Mouse (Mus musculus) kidney, adult 9 months (tissue): Measurements from ENCODE around the gene Osbpl8.

ENCODE experiments used
- DNase-seq: peaks from one replicate; pipeline ENCODE4 v3.0.0; 2022

The Osbpl8 gene

DNA sequence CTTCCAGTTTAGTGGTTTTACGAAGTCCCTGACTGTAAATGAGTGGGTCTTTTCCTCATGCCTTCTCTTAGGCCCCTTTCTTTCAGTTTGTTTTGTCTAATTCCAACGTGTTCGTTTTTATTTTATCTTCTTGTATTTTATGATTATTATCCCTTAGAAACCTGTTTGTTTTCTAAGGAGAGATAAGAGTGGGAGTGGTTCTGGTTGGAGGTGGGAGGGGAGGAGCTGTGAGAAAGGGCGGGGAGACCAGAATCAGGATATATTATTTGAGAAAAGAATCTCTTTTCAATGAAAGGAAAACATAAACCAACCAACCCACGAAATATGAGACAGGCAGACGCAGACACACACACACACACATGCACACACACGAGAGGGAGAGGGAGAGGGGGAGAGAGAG is 9.0 kb upstream of the Osbpl8 start:
- no peak for DNase-seq

- no peak for DNase-seq
Measured at GRCm38 (mm10) chr10:111156394-111157190, 8.0 kb upstream of the Osbpl8 start.

GRCm38 (mm10) chr10:111157241-111157659 is 7.3 kb upstream of the Osbpl8 start:
- DNase-seq, result no peak

GRCm38 (mm10) chr10:111159789-111160522 is 4.6 kb upstream of the Osbpl8 start:
- DNase-seq, result peak; percentile 75

DNA sequence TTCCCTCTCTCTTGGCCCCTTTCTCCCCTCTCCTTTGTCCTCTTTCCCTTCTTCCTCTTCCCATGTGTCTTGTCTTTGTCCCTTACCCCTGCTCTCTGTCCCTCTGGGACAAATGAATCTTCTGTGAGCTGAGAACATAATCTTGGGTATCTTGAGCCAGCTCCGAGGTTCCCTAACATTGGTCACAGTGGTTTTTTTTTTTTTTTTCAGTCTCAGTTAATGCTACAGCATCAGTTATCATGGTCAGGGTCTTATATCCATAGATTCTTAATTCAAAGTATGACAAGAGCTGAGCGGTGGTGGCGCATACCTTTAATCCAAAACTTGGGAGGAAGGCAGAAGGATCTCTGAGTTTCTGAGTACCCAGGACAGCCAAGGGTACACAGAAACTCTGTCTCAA is 4.0 kb upstream of the Osbpl8 start:
- no peak for DNase-seq

- no peak for DNase-seq
Measured at GRCm38 (mm10) chr10:111161373-111161772, 3.2 kb upstream of the Osbpl8 start.

- no peak for DNase-seq
Measured at GRCm38 (mm10) chr10:111163025-111163424, 1.5 kb upstream of the Osbpl8 start.

DNA sequence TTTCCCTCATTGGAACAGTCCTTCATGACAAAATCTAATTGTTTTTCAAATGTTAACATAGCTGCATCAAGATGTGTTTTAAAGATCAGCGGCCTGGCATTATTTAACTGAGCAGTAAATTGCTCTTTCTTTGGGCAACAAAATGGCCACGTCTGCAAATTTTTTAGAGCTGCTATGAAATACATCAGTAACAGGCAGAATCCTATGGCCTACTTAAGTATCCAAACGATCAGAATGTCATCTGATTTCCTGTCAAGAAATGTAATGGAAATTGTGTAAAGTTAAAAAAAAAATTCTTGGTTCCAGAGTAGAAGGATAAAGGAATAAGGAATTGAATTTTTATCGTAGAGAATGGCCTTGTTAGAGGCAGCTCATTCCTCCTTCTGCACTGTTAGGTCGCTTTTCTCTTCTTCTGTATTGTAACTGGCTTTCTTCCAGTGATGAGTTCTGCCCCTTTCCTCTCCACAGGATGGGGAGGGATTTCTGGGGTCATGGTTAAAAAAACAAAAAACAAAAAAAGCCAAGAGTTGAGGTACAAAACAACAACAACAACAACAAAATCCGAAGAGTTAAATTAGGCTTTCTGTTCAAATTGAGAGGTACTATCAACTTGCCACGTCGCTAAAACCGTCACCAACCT is 831 bp upstream of the Osbpl8 start:
- DNase-seq, result peak; percentile 28

GRCm38 (mm10) chr10:111165219-111165981 is 848 bp downstream of the Osbpl8 start:
- DNase-seq, result peak; percentile 46

- DNase-seq, result no peak
Measured at GRCm38 (mm10) chr10:111166057-111166841, 1.7 kb downstream of the Osbpl8 start.

DNA sequence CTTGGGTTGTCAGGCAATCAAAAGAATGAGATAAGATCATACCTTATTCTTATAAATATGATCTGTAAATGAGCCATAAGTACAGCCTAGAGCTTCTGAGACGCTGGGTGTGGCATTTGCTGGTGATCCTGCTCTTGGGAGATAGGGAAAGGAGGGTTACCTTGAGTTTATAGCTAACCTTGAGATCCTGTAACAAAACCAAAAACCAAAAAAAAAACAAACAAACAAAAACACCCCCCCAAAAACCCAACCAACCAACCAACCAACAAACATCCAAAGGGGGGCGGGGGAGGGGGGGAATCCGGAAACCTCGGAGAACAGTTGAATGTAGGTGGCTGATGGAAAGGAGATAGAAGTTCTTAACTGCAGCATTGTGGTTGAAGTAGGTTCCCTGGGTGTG is 2.9 kb downstream of the Osbpl8 start:
- DNase-seq, result no peak

DNA sequence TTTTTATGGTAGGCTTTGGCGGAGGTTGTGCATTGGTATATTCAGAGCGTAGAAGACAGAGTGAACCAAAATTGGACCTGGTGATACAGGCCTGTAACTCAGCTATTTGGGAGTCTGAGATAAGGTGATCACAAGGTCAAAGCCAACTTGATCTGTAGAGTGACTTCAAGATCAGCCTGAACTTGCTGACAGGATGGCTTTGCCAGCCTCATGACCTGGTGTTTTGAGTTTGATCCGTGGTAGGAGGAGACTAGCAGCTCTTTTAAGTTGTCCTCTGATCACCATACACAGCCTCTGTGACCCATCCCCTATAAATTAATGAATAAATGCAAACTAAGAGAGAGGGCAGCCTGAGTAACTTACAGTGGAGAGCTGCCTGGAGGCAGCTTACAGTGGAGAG is 3.8 kb downstream of the Osbpl8 start:
- DNase-seq, result peak; percentile 37

DNA sequence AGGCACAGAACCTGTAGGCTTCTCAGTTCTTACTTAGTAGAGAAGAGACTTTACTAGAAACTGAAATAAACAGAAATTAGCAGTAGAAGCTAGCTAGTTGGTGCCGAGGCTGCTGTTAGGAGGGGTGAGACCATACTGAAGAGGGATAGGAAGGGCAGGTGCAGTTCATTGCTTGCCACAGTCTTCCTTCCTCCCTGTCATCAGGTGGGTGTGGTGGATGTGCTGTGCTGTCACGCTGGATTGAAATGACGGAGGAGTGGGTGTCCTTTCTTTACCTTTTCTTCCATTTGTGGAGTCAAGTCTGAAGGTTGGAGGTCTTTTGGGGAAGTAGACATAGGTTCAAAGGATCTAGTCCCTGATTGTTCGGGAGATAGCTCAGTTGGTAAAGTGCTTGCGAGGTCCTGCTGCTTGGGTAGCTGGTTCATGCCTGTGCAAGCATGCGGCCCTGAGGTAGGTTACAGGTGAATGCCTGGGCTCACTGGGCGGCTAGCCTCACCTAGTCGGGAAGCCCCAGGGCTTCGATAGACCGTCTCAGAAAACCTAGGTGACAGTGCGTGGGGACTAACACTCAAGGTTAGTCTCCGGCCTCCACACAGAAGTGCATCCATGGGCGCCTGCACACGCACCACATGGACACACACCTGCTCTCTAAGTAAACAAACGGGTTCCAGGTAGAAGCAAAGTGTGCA is 6.8 kb downstream of the Osbpl8 start:
- no peak for DNase-seq

GRCm38 (mm10) chr10:111173589-111174247 is 9.2 kb downstream of the Osbpl8 start:
- DNase-seq, result no peak

DNA sequence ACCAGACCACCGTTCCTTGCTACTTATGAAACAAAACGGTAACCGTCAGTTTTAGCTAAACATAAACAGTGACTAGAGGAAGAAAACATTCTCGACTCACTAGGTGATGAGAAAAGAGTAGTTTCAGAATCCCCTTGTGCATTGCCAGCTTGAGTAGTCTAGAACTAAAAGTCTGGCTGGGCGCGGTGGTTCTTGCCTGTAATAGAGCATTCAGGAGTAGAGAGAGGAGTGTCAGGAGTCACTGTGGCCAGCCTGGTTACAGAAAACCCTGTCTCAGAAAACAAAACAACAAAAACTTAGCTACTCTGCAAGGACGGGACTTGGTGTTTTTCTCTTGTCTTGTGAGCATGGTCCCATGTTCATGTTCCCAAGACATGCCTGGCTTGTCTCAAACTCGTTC is 12.8 kb downstream of the Osbpl8 start:
- no peak for DNase-seq

DNA sequence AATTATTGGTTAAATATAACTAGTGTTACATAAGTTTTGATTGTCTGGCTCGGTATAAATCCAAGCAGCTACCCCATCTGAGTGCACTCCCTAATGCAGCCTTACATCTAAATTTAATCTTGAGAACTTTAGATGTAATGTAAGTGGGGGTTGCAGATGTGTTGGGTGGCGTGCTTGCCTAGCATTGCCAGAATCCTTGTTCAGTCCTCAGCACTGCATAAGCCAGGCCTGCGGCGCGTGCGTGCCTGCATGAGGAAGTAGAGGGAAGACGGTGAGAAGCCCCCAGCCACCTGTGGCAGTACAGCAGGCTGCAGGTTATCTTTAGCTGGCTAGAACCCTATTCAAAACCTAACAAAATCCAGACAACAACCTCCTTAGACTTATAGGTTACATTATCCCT is 13.5 kb downstream of the Osbpl8 start:
- DNase-seq, result no peak

GRCm38 (mm10) chr10:111180633-111181032 is 16.1 kb downstream of the Osbpl8 start:
- peak; percentile 32 for DNase-seq

DNA sequence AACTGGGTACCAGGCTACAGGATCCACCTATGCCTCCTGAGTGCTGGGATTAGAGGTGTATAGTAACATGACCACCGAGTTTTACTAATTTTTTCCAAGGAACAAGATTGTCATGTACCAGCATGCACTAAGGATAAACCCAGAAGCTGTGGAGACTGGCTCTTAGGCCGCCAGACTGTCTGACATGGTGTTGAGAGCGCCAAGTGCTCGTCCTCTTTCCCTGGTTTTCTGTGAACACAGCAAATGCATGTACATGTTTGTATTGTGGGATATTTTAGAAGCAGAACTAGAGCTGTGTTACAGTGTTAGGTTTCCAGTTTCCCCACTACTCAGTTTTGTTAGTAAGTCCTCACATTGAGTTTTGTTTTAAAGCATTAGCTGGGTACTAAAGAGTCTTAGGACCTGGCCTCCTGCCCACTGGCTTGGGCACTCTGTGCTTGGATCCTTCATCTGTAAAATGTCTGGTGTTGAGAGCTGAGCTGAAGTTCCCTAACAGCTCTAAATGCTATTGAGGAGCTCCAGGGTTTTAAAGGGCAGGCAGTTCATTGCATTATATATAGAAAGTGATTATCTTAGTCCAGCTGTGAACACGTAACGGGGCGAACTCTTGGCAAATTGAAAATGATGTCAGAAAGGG is 19.2 kb downstream of the Osbpl8 start:
- peak; percentile 44 for DNase-seq

- no peak for DNase-seq
Measured at GRCm38 (mm10) chr10:111185574-111186269, 21.2 kb downstream of the Osbpl8 start.

DNA sequence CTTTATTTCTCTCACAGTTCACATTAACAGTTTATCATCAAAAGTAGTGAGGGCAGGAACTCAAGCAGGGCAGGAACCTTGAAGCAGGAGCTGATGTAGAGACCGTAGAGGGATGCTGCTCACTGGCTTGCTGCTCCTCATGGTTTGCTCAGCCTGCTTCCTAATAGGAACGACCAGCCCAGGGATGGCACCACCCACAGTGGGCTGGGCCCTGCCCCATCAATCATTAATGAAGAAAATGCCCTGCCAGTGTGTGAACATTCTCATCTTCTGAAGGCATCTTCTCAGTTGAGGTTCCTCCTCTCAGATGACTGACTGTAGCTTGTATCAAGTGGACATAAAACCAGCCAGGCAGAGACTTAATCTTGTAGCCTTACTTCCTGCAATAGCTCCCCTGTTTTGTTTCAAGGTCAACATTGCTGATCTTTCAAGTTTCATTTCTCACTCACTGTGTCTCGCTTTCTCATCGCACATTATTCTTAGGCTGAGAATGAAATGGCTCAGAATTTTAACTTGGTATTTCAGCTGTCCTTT is 24.5 kb downstream of the Osbpl8 start:
- DNase-seq, result peak; percentile 90
